Mouse (Mus musculus) liver, postnatal 0 days (tissue): ENCODE measurements around the gene Ube3c. TPM values are rescaled to one million over a fixed set of nuclear protein-coding genes. Genes with fewer than 3 reads are reported as not detected.
A peak's percentile ranks its signal among the peaks of the same experiment; 100 is the strongest.
"Not testable (repeated sequence)": the region's sequence is repeated elsewhere in the genome, so short reads cannot be mapped to it uniquely, and the experiment has no call there.

ENCODE experiments used
- ATAC-seq: fragments of 200-750 bp; cut with Nextera tagmentation; 2 replicates; pipeline ENCODE4 v1.8.0; 2017; ENCODE audit warnings: mild to moderate bottlenecking, moderate library complexity
- DNase-seq: peaks from one replicate; pipeline ENCODE4 v3.0.0-alpha.2; 2016
- H3K27ac ChIP-seq: fragments of 300-500 bp; sonication (generic); 2 replicates; pipeline ENCODE4 v1.5.1; 2014; ENCODE audit warnings: antibody characterized with exemption, moderate library complexity, mild to moderate bottlenecking, low read depth
- H3K27me3 ChIP-seq: fragments of 300-500 bp; sonication (generic); 2 replicates; pipeline ENCODE4 v1.6.1; 2014; ENCODE audit warnings: low read length, control low read depth, mixed read lengths; ENCODE audit not compliant: insufficient read depth
- H3K36me3 ChIP-seq: fragments of 300-500 bp; sonication (generic); replicated peaks from 2 replicates; pipeline ENCODE4 v1.6.1; 2014; ENCODE audit warnings: mild to moderate bottlenecking, control low read depth, low read length, moderate library complexity, mixed read lengths; ENCODE audit not compliant: insufficient read depth
- H3K4me1 ChIP-seq: fragments of 300-500 bp; sonication (generic); 2 replicates; pipeline ENCODE4 v1.6.1; 2014; ENCODE audit warnings: antibody characterized with exemption, mild to moderate bottlenecking, control low read depth; ENCODE audit not compliant: insufficient read depth
- H3K4me2 ChIP-seq: fragments of 300-500 bp; sonication (generic); 2 replicates; pipeline ENCODE4 v1.6.1; 2014; ENCODE audit warnings: low read depth, mild to moderate bottlenecking, low read length, moderate library complexity, mixed read lengths
- H3K4me3 ChIP-seq: fragments of 300-500 bp; sonication (generic); 2 replicates; pipeline ENCODE4 v1.5.1; 2014; ENCODE audit warnings: low read depth, low read length
- H3K9ac ChIP-seq: fragments of 300-500 bp; sonication (generic); replicated peaks from 2 replicates; pipeline ENCODE4 v1.6.1; 2014; ENCODE audit warnings: mild to moderate bottlenecking, moderate library complexity
- H3K9me3 ChIP-seq: fragments of 300-500 bp; sonication (generic); 2 replicates; pipeline ENCODE4 v1.6.1; 2016; ENCODE audit warnings: mild to moderate bottlenecking, control low read depth, low read length, mixed read lengths
- CTCF ChIP-seq: sonication (generic); IDR thresholded peaks from 2 replicates; pipeline ENCODE4 v1.5.1; 2016; ENCODE audit warnings: antibody characterized with exemption, low read depth
- EP300 ChIP-seq: IDR thresholded peaks from 2 replicates; pipeline ENCODE4 v1.6.1; 2016; ENCODE audit warnings: antibody characterized with exemption, low read depth, mild to moderate bottlenecking
- WGBS: fragments of 180-500 bp; shearing (Covaris S2); extraction: QIAGEN DNeasy Blood & Tissue Kit; methylation state at CpG from one replicate; pipeline ENCODE4 v1.1.7; 2014; ENCODE audit not compliant: insufficient replicate concordance; 5-methylcytosine and 5-hydroxymethylcytosine counted together
- polyA plus RNA-seq: library from polyadenylated mRNA; unstranded; fragments of >200 nt; fragmentation: Nextera tagmentation; extraction: Ambion mirVana; gene quantifications from 2 replicates; pipeline ENCODE4 v1.2.1, GENCODE M21; 2015

Gene Ube3c
- polyA plus RNA-seq, 1 experiment from 2014 or later, result 8.0 TPM

DNA sequence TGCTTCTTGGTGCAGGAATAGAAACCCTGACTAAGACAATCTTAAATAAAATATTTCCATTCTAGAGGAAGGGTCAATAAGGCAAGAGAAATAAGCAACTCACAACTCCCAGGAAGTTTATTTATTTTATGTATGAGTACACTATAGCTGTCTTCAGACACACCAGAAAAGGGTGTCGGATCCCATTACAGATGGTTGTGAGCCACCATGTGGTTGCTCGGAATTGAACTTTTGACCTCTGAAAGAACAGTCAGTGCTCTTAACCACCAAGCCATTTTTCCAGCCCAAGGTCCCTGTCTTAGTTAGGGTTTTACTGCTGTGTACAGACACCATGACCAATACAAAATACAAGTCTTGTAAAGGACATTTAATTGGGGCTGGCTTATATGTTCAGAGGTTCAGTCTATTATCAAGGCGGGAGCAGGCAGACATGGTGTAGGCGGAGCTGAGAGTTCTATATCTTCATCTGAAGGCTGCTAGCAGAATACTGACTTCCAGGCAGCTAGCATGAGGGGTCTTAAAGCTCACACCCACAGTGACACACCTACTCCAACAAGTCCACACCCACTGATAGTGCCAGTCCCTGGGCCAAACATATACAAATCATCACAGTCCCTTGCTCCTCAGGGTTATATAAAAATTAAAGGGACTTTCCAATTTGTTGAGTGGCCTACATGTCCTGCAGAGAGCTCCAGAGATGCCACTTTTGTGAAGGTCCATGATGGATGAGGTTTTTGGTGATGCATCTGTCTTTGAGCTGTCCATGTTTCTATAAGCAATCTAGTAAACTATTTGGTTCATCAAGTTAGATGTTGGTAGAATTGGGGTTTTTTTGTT, 9.0 kb downstream of the Ube3c start:
- no peak for DNase-seq
- H3K27ac ChIP-seq, result no peak overlapping the region

DNA sequence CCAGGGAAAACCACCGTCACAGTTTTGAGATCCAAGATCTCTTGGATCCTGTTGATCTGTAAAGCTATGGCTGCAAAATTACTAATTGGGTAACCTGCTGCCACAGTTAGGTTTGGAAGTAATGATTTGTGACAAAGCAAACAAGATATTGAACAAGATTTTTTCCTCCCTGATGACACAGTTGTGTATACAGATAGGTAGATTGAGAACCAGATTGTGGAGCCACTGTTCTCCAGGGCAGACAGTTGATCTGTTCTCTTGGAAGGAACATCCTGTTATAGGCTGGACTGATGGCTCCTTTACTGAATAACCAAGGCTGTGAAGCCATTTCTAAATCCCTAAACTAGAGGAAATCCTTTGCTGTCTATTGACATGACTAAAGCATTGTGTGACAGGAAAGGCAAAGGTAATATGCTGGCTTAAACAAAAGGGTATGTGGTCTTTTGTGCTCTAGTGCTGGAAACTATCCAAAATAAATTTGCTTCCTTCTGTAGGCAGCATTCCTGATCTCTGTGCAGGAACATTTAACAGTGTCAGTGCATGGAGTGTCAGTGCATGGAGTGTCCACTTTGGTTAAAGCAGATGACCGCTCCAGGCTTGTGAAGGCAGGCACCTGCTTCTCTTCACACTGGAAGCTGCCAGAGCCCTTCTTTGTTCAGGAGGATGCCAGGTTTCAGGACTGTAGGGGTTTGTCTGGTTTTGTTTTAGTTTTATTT, 15.0 kb downstream of the Ube3c start:
- 63% methylated on average over 2 of the region's 2 CpGs for WGBS
- Histone ChIP-seq H3K4me3 (no peak overlapping the region), H3K9ac (no peak overlapping the region), H3K36me3 (0 out of 2 replicates have a peak, but pooled peaks cover 3% of the 10 kb centered on the region), H3K4me1 (no peaks in the 10 kb centered on the region), H3K27me3 (no peaks in the 10 kb centered on the region), H3K4me2 (peak overlapping the region; percentile 22; the same call in 1 of the 2 replicates), H3K9me3 (no peaks in the 10 kb centered on the region), H3K27ac (peak overlapping the region; percentile 30; the same call in 1 of the 2 replicates)
- ATAC-seq (peak; percentile 88), DNase-seq (no peak)
- TF ChIP-seq CTCF (no peak), EP300 (no peak)

More for the DNA sequence above, 9.0 kb downstream of the Ube3c start:
- ATAC-seq, result peak; percentile 67
- Histone ChIP-seq H3K4me1 (peaks cover 9% of the 10 kb centered on the region), H3K4me2 (no peak overlapping the region), H3K36me3 (peaks cover 3% of the 10 kb centered on the region; the same call in 1 of the 2 replicates), H3K9ac (no peak overlapping the region), H3K27me3 (no peaks in the 10 kb centered on the region), H3K9me3 (no peaks in the 10 kb centered on the region), H3K4me3 (no peak overlapping the region)
- TF ChIP-seq CTCF, result no peak
- no peak for TF ChIP-seq EP300
- WGBS, result 64% methylated on average over 4 of the region's 4 CpGs

DNA sequence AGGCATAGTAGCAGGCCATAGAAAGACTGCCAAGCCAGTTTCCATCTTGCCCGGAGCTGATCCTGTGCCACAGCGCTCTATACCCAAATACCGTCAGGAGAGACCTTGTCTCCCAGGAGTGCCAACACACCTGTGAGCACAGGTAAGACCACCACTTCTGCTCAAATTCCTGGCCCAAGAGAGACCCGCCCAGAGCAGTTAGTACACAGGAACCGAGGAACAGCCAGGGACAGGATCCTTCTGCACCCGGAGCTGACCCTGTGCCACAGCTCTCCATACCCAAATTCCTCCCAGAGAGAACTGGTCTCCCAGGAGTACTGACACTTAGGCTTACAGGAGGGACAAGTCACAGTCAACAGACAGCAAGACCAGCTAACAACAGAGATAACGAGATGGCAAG, 23.1 kb downstream of the Ube3c start:
- H3K4me3 ChIP-seq, ATAC-seq, H3K27me3 ChIP-seq, H3K4me2 ChIP-seq, H3K4me1 ChIP-seq, DNase-seq, H3K9me3 ChIP-seq, H3K27ac ChIP-seq, H3K9ac ChIP-seq: not testable (repeated sequence)
- peaks cover 23% of the 10 kb centered on the region for H3K36me3 ChIP-seq
- 95% methylated on average over 7 of the region's 7 CpGs for WGBS

DNA sequence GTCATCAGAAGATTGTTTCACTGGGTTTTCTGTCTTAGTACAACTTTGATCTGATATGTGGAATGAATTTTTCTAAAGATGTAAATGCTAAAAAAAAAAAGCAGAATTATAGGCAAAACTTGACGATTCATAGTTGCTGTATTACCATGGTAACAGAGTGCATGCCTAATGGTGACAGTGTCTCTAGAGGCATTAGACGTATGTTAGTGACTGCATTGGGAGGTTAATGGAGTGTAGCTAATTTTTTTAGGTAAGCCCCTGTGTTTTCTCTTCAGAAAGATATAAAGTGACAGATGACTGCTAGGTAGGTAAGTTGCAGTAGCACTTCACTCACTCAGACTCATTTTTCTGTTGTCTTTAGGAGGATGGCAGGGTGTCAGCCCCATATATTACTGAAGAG, 37.5 kb downstream of the Ube3c start:
- H3K4me1 ChIP-seq, result no peaks in the 10 kb centered on the region
- H3K4me3 ChIP-seq, result no peak overlapping the region
- no peak overlapping the region for H3K9ac ChIP-seq
- H3K27me3 ChIP-seq, result no peaks in the 10 kb centered on the region
- H3K36me3 ChIP-seq, result peaks cover 41% of the 10 kb centered on the region
- no peak overlapping the region for H3K4me2 ChIP-seq
- WGBS, result 85% methylated on average over 2 of the region's 2 CpGs
- DNase-seq (no peak), ATAC-seq (no peak)
- no peaks in the 10 kb centered on the region for H3K9me3 ChIP-seq
- H3K27ac ChIP-seq, result no peak overlapping the region
- TF ChIP-seq EP300 (no peak), CTCF (no peak)

DNA sequence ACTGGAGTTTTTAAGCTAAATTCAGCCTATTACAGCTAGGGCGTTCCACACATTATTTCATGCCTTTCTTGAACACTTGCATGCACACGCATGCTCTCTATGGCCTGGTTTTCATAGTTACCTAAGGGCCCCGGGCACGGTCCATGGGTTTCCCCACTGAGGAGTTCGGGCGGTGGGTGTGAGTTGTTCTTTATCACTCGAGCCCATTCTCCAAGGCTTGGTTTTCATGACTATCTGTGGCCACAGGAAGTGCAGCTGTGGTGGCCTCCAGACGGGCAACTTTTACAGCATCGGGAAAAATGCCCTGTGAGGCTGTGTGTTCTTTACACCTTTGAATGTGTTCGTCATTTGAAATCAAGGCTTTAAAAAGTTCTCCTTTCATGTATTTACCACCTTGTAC, 56.6 kb downstream of the Ube3c start:
- Histone ChIP-seq H3K9me3 (no peaks in the 10 kb centered on the region), H3K27me3 (no peaks in the 10 kb centered on the region), H3K27ac (no peak overlapping the region), H3K4me2 (no peak overlapping the region), H3K36me3 (peaks cover 8% of the 10 kb centered on the region; the same call in 1 of the 2 replicates), H3K9ac (no peak overlapping the region), H3K4me1 (no peaks in the 10 kb centered on the region), H3K4me3 (no peak overlapping the region)
- 60% methylated on average over 10 of the region's 10 CpGs for WGBS
- TF ChIP-seq CTCF (no peak), EP300 (no peak)
- no peak for DNase-seq
- ATAC-seq, result no peak

DNA sequence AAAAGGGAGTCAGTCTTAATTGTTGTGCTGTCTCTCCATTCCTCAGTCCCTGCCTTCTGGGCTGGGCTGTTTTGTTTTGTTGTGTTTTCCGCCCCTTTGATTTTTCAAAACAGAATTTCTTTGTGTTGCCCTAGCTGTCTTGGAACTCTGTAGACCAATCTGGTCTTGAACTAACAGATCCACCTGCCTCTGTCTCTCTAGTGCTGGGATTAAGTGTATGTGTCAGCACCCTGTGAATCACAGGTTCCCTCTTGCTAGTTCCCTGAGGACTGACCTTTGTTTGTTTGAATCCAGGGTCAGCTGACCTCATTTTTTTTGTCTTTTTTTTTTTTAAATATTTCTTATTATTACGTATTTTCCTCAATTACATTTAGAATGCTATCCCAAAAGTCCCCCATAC, 60.9 kb downstream of the Ube3c start:
- ATAC-seq (no peak), DNase-seq (no peak)
- H3K27ac ChIP-seq, result no peak overlapping the region
- no peak overlapping the region for H3K9ac ChIP-seq
- H3K4me1 ChIP-seq, result no peaks in the 10 kb centered on the region
- no peak overlapping the region for H3K4me3 ChIP-seq
- no peak overlapping the region for H3K4me2 ChIP-seq
- H3K36me3 ChIP-seq, result peaks cover 22% of the 10 kb centered on the region
- WGBS, result 83% methylated on average over 2 of the region's 2 CpGs
- no peaks in the 10 kb centered on the region for H3K9me3 ChIP-seq
- H3K27me3 ChIP-seq, result no peaks in the 10 kb centered on the region
- TF ChIP-seq EP300, result no peak
- TF ChIP-seq CTCF, result no peak
